Mouse (Mus musculus) liver, embryonic 14.5 days (tissue): ENCODE data around the gene Pars2.

Experiments
- CTCF ChIP-seq: IDR thresholded peaks from 2 replicates; pipeline ENCODE4 v1.5.1; 2016; ENCODE audit warnings: antibody characterized with exemption, low read depth, control low read depth
- EP300 ChIP-seq: IDR thresholded peaks from 2 replicates; pipeline ENCODE4 v1.6.1; 2016; ENCODE audit warnings: antibody characterized with exemption, low read depth

DNA sequence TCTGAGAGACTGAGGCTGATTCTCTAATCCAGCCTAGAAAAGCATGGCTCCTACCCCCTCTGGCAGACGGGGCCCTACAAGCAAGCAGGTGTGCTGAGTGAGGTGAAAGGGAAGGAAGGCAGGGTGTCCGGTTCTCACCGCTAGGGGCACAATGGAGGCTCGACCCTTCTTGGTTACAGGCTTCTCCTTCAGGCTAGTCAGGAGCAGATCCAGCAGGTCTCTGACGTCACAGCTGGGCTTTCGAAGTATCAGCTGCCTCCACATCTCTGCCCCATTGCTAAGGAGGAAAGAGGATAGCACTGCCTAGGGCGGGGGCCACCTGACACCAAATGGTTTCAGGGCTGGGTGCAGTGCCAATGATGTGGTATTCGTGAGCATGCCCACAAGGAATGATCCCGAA is 49.1 kb downstream of the Pars2 start:
- TF ChIP-seq CTCF (peak; percentile 78), EP300 (no peak)
